ENCODE assay signal across 13 mouse cellular contexts in the genomic region with DNA sequence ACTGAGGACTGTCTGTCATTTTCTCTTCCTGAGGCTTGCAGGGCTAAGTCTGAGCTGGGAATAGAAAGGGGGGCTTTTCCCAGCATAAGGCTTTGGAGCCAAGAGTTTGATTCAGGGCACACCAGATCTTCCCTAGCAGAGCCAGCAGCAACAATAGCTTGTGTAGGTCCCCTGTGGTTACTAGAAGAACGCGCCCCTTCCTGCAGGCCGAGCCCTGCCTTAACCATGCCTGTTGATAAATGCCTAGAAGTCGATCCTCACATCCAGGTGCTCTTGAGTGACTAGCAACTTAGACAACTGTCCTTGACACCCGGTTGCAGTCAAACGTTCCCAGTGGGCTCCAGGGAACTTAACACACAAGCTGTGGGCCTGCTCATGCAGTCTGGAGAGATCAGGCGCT.
A peak's percentile ranks its signal among the peaks of the same experiment; 100 is the strongest.
DNase-seq lines count a peak whose midpoint lies in the region; ATAC-seq and TF ChIP-seq lines count a peak whose summit lies in the region.
"Had no signal": no experiment of that assay in that cellular context is flagged by ENCODE, and none has a peak within 500 bp of the region (broad histone marks: within the 10 kb centered on the region; RNA-seq: fewer than 3 reads in every experiment).

No protein-coding gene starts in this region.

- no peak for TF ChIP-seq POLR2A in brain, embryonic 14.5 days (IDR thresholded peaks at IDR 0.05; ENCODE audit: borderline replicate concordance, extremely low read depth, insufficient read depth, insufficient read length, poor library complexity, severe bottlenecking)

- H3K36me3 ChIP-seq in liver, embryonic 13.5 days: no peaks in the 10 kb centered on the region
- no peaks in the 10 kb centered on the region for H3K36me3 ChIP-seq in liver, embryonic 12.5 days
- no peaks in the 10 kb centered on the region for H3K36me3 ChIP-seq in forebrain, embryonic 12.5 days (replicated peaks)
- H3K36me3 ChIP-seq in midbrain, embryonic 12.5 days: no peaks in the 10 kb centered on the region
- H3K36me3 ChIP-seq: liver, embryonic 15.5 days had no signal

- H3K4me1 ChIP-seq in liver, embryonic 13.5 days (replicated peaks): peaks cover 100% of the 10 kb centered on the region
- peaks cover 96% of the 10 kb centered on the region for H3K4me1 ChIP-seq in liver, embryonic 12.5 days
- peaks cover 100% of the 10 kb centered on the region for H3K4me1 ChIP-seq in forebrain, embryonic 12.5 days
- H3K4me1 ChIP-seq in midbrain, embryonic 12.5 days: peaks cover 92% of the 10 kb centered on the region

- H3K27me3 ChIP-seq in liver, embryonic 13.5 days: peaks cover 17% of the 10 kb centered on the region; the same call in 1 of the 2 replicates
- peaks cover 10% of the 10 kb centered on the region; the same call in 1 of the 2 replicates for H3K27me3 ChIP-seq in liver, embryonic 12.5 days (replicated peaks)
- H3K27me3 ChIP-seq in forebrain, embryonic 12.5 days: peaks cover 9% of the 10 kb centered on the region; the same call in 1 of the 2 replicates
- H3K27me3 ChIP-seq in midbrain, embryonic 12.5 days: peaks cover 41% of the 10 kb centered on the region

- WGBS in liver, embryonic 13.5 days (ENCODE audit: insufficient replicate concordance): 13% methylated on average over 7 of the region's 7 CpGs
- 17% methylated on average over 7 of the region's 7 CpGs for WGBS in liver, embryonic 12.5 days (ENCODE audit: insufficient replicate concordance)
- 28% methylated on average over 7 of the region's 7 CpGs for WGBS in forebrain, embryonic 12.5 days
- WGBS in midbrain, embryonic 12.5 days: 30% methylated on average over 7 of the region's 7 CpGs

- H3K27ac ChIP-seq in liver, embryonic 13.5 days: peak overlapping the region; percentile 38; the same call in 1 of the 2 replicates
- no peak overlapping the region for H3K27ac ChIP-seq in liver, embryonic 12.5 days
- peak overlapping the region; percentile 97 for H3K27ac ChIP-seq in forebrain, embryonic 12.5 days
- H3K27ac ChIP-seq in midbrain, embryonic 12.5 days (replicated peaks): peak overlapping the region; percentile 43; the same call in 1 of the 2 replicates
- H3K27ac ChIP-seq: liver, embryonic 15.5 days had no signal

- no peak overlapping the region for H3K4me3 ChIP-seq in liver, embryonic 13.5 days (replicated peaks)
- no peak overlapping the region for H3K4me3 ChIP-seq in liver, embryonic 12.5 days
- H3K4me3 ChIP-seq in forebrain, embryonic 12.5 days (replicated peaks): no peak overlapping the region
- H3K4me3 ChIP-seq in midbrain, embryonic 12.5 days: no peak overlapping the region
- H3K4me3 ChIP-seq: liver, embryonic 15.5 days had no signal

- TF ChIP-seq CTCF in brain, embryonic 14.5 days (IDR thresholded peaks at IDR 0.05; ENCODE audit: borderline replicate concordance, extremely low read depth, insufficient read depth, insufficient read length): no peak

- no peak overlapping the region for H3K9ac ChIP-seq in liver, embryonic 13.5 days
- H3K9ac ChIP-seq in liver, embryonic 12.5 days: no peak overlapping the region
- H3K9ac ChIP-seq in forebrain, embryonic 12.5 days: no peak overlapping the region
- no peak overlapping the region for H3K9ac ChIP-seq in midbrain, embryonic 12.5 days (replicated peaks)
- H3K9ac ChIP-seq: liver, embryonic 15.5 days had no signal

- no peak for DNase-seq in liver, embryonic 13.5 days
- DNase-seq in brain, embryonic 14.5 days (ENCODE audit: low read depth): peak; percentile 60
- DNase-seq in gastrocnemius, adult 18-20 months (ENCODE audit: low spot score): no peak
- DNase-seq in gastrocnemius, postnatal 4 days (ENCODE audit: low spot score in 2 of 2): no peak
- DNase-seq in spleen, postnatal 10 days (ENCODE audit: low spot score in 2 of 2): no peak
- DNase-seq: adrenal gland, postnatal 25 days; cerebellum, adult 11 months; heart, adult 18-20 months; right cerebral cortex, postnatal 25 days had no signal

- H3K4me2 ChIP-seq in liver, embryonic 13.5 days: no peak overlapping the region
- H3K4me2 ChIP-seq in liver, embryonic 12.5 days: no peak overlapping the region
- no peak overlapping the region for H3K4me2 ChIP-seq in forebrain, embryonic 12.5 days
- no peak overlapping the region for H3K4me2 ChIP-seq in midbrain, embryonic 12.5 days (replicated peaks)
- H3K4me2 ChIP-seq: liver, embryonic 15.5 days had no signal

- no peak for ATAC-seq in liver, embryonic 13.5 days (ENCODE audit: low read depth)
- no peak for ATAC-seq in liver, embryonic 12.5 days
- no peak for ATAC-seq in forebrain, embryonic 12.5 days (ENCODE audit: low FRiP score)
- ATAC-seq in midbrain, embryonic 12.5 days (ENCODE audit: low FRiP score, low read depth): no peak

- H3K9me3 ChIP-seq in liver, embryonic 13.5 days (replicated peaks): no peaks in the 10 kb centered on the region
- H3K9me3 ChIP-seq in liver, embryonic 12.5 days (replicated peaks): no peaks in the 10 kb centered on the region
- no peaks in the 10 kb centered on the region for H3K9me3 ChIP-seq in forebrain, embryonic 12.5 days
- no peaks in the 10 kb centered on the region for H3K9me3 ChIP-seq in midbrain, embryonic 12.5 days
- H3K9me3 ChIP-seq: liver, embryonic 15.5 days had no signal
